Mouse (Mus musculus) kidney, postnatal 0 days (tissue): ENCODE measurements around the gene Anxa6. TPM values are rescaled to one million over a fixed set of nuclear protein-coding genes. Genes with fewer than 3 reads are reported as not detected.

Source experiments
- ATAC-seq: fragments of 200-750 bp; cut with Nextera tagmentation; replicated peaks from 2 replicates; pipeline ENCODE4 v1.8.0; 2017; ENCODE audit warnings: low read depth, moderate number of reproducible peaks, moderate TSS enrichment, moderate library complexity; ENCODE audit not compliant: low FRiP score
- DNase-seq: peaks from one replicate; pipeline ENCODE4 v3.0.0-alpha.2; 2016; ENCODE audit warnings: low spot score
- H3K27ac ChIP-seq: fragments of 300-500 bp; sonication (generic); 2 replicates; pipeline ENCODE4 v1.5.1; 2014; ENCODE audit warnings: mild to moderate bottlenecking
- H3K27me3 ChIP-seq: fragments of 300-500 bp; sonication (generic); 2 replicates; pipeline ENCODE4 v1.6.1; 2014; ENCODE audit warnings: low read length, mixed read lengths; ENCODE audit not compliant: insufficient read depth
- H3K36me3 ChIP-seq: fragments of 300-500 bp; sonication (generic); 2 replicates; pipeline ENCODE4 v1.6.1; 2014; ENCODE audit warnings: low read length, mixed read lengths; ENCODE audit not compliant: insufficient read depth
- H3K4me1 ChIP-seq: fragments of 300-500 bp; sonication (generic); replicated peaks from 2 replicates; pipeline ENCODE4 v1.6.1; 2014; ENCODE audit warnings: antibody characterized with exemption, low read length, mixed read lengths; ENCODE audit not compliant: insufficient read depth
- H3K4me2 ChIP-seq: fragments of 300-500 bp; sonication (generic); 2 replicates; pipeline ENCODE4 v1.6.1; 2014; ENCODE audit warnings: mild to moderate bottlenecking, low read length, moderate library complexity, mixed read lengths
- H3K4me3 ChIP-seq: fragments of 300-500 bp; sonication (generic); replicated peaks from 2 replicates; pipeline ENCODE4 v1.5.1; 2014; ENCODE audit warnings: low read depth, low read length
- H3K9ac ChIP-seq: fragments of 300-500 bp; sonication (generic); 2 replicates; pipeline ENCODE4 v1.6.1; 2014; ENCODE audit warnings: low read depth, low read length
- H3K9me3 ChIP-seq: fragments of 300-500 bp; sonication (generic); replicated peaks from 2 replicates; pipeline ENCODE4 v1.6.1; 2016; ENCODE audit warnings: low read length, inconsistent platforms, mixed read lengths
- CTCF ChIP-seq: IDR thresholded peaks from 2 replicates; pipeline ENCODE4 v1.5.1; 2016; ENCODE audit warnings: antibody characterized with exemption, low read depth, mild to moderate bottlenecking, moderate library complexity
- WGBS: fragments of 180-500 bp; shearing (Covaris S2); extraction: QIAGEN DNeasy Blood & Tissue Kit; methylation state at CpG from one replicate; pipeline ENCODE4 v1.1.7; 2014; 5-methylcytosine and 5-hydroxymethylcytosine counted together
- polyA plus RNA-seq: library from polyadenylated mRNA; unstranded; fragments of >200 nt; fragmentation: Nextera tagmentation; extraction: Ambion mirVana; gene quantifications from 2 replicates; pipeline ENCODE4 v1.2.1, GENCODE M21; 2015

Gene Anxa6
- polyA plus RNA-seq, 1 experiment from 2014 or later = 146 TPM

DNA sequence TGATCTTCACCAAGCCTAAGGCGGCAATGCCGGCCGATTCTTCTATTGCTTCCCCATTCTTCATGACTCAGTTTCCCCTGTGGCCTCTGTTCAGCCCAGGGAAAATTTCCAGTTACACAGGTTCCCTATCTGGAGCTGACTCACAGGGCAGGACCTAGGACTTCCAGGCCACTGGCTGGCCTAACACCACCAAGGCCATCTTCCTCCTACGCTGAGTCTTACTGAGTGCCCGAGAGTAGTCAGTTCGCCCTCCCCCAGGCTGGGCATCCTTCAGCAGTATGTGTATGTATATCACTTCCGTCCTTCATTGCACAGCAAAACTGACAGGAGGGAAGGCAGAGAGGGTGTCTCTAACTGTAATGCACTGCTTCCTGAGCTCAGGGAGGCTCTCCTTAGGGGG is 99.0 kb downstream of the Anxa6 start:
- ATAC-seq = no peak
- Histone ChIP-seq H3K27me3 (no peaks in the 10 kb centered on the region), H3K36me3 (peaks cover 35% of the 10 kb centered on the region), H3K9ac (no peak overlapping the region), H3K4me3 (no peak overlapping the region), H3K4me1 (no peaks in the 10 kb centered on the region), H3K4me2 (no peak overlapping the region), H3K9me3 (no peaks in the 10 kb centered on the region), H3K27ac (no peak overlapping the region)
- no peak for DNase-seq
- no peak for TF ChIP-seq CTCF
- 91% methylated on average over 7 of the region's 7 CpGs for WGBS

DNA sequence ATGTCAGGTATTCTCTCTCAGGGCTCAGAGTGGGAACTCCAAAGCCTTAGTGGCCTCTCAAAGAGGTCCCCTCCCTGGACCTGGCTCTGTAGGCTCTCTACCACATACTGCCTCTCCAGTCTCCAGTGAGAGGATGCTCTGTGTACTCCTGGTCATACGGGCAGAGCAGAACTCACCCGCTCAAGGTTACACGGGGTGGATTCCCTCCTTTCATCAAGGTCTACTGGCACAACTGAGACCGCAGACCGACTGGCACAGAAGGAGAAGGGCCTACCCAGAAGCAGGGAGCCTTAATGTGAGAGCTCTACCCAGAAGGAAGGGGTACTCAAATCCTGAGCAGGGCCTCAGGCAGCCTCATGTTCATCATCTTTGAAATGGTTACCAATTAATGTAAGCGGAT is 100.7 kb downstream of the Anxa6 start:
- H3K36me3 ChIP-seq = peaks cover 39% of the 10 kb centered on the region
- no peaks in the 10 kb centered on the region for H3K9me3 ChIP-seq
- TF ChIP-seq CTCF = no peak
- no peak overlapping the region for H3K4me2 ChIP-seq
- no peak for DNase-seq
- H3K4me1 ChIP-seq = no peaks in the 10 kb centered on the region
- ATAC-seq = no peak
- H3K4me3 ChIP-seq = no peak overlapping the region
- H3K27me3 ChIP-seq = no peaks in the 10 kb centered on the region
- no peak overlapping the region for H3K27ac ChIP-seq
- H3K9ac ChIP-seq = no peak overlapping the region
- WGBS = 93% methylated on average over 6 of the region's 6 CpGs

DNA sequence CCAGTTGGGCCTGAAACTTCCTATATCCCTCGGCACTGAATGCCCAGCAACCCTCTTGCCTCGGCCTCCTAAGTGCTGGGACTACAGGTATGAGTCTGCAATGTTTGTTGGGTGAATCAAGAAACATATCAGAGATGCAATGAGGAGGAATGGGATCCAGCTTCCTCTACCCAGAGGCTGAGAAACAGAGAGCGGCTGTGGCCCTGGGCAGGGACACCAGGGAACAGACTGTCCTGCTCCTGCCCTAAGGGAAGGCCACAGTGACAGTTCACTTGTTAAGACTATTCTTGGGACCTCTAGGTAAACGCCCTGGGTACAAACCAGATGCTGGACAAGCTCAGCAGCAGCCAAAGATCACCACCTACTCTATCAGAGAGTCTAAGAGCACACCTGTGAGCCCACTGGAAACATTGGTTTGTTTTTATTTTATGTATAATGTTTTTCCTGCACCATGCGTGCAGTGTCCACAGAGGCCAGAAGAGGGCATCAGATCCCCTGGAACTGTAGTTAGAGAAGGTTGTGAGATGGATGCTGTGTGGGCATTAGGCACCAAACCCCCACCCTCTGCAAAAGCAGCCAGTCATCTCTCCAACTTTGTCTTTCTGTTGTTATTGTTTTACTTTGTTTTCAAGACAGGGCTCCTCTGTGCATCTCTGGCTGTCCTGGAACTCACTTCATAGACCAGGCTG is 101.7 kb downstream of the Anxa6 start:
- TF ChIP-seq CTCF = peak; percentile 91
- Histone ChIP-seq H3K36me3 (peaks cover 40% of the 10 kb centered on the region), H3K27me3 (no peaks in the 10 kb centered on the region), H3K4me3 (no peak overlapping the region), H3K9me3 (no peaks in the 10 kb centered on the region), H3K9ac (no peak overlapping the region), H3K4me1 (no peaks in the 10 kb centered on the region), H3K4me2 (no peak overlapping the region), H3K27ac (no peak overlapping the region)
- ATAC-seq = no peak
- peak; percentile 58 for DNase-seq
- 74% methylated on average over 5 of the region's 5 CpGs for WGBS

DNA sequence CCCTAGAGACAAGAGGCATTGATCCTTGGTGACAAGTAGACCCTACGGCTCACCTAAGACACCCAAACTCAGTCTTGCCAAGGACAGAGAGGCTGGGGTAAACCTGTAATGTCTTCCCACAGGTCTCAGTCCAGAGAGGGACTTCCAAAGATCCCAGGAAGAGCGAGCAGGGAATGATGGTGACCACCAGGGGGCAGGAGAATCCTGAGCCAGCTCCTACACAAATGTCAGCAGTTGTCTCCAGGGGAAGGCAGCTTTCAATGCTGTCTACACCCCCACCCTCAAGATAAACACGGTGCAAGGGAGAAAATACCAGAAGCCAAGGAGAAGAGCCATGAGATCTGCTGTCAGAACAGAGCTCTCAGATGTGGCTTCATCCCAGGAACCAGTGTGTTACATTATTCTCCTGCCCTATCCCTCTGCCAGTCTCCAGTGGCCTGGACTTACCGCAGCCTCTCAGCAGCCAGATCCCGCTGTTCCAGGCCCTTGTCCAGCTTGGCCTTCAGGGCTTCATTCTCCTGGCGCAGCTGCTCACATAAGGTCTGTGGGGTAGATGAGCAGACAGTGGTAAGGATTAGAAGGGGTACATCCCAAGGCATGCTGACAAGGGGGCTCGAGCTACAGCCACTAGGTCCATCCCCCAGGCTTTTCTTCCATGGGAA is 102.8 kb downstream of the Anxa6 start:
- no peak overlapping the region for H3K4me2 ChIP-seq
- ATAC-seq (no peak), DNase-seq (peak; percentile 74)
- H3K4me3 ChIP-seq = no peak overlapping the region
- H3K27ac ChIP-seq = no peak overlapping the region
- peaks cover 44% of the 10 kb centered on the region for H3K36me3 ChIP-seq
- H3K9ac ChIP-seq = no peak overlapping the region
- no peaks in the 10 kb centered on the region for H3K4me1 ChIP-seq
- peak; percentile 88 for TF ChIP-seq CTCF
- H3K27me3 ChIP-seq = no peaks in the 10 kb centered on the region
- 70% methylated on average over 7 of the region's 7 CpGs for WGBS
- H3K9me3 ChIP-seq = no peaks in the 10 kb centered on the region

DNA sequence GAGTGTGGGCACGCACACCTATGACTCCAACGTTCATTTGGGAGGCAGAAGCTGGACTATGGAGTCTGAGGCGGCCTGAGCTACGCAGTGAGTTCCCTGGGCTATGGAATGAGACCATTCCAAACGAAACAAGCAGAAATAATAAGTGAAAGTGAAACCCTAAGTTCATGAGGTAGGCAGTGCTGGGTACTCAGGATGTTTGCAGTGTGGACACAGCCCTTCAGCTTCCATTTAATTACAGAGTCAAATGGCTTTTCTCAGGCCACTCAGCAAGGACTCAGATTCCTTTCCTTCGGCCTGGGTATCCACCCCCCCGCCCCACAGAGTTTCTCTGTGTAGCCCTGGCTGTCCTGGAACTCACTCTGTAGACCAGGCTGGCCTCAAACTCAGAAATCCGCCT is 103.5 kb downstream of the Anxa6 start:
- H3K36me3 ChIP-seq = peaks cover 47% of the 10 kb centered on the region

DNA sequence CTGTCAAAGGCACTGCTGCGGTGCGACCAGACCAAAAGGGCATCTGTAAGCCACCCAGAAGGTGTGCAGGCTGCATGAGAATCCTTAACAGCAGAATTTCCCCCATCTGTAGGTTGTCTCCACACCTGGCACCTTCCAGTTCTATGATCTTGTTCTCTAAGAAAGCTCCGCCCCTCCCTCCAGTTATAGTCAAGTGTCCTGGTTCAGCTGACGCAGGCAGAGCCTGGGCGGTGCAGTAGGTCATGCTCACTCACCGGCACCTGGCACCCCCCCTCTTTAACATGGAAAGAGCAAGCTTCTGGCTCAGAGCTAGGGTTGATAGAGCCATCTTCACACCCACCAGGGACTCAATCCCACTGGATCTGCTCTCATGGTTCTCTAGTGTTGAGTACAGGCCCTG is 104.0 kb downstream of the Anxa6 start:
- DNase-seq (no peak), ATAC-seq (no peak)
- Histone ChIP-seq H3K9me3 (no peaks in the 10 kb centered on the region), H3K4me3 (no peak overlapping the region), H3K27me3 (no peaks in the 10 kb centered on the region), H3K36me3 (peaks cover 47% of the 10 kb centered on the region), H3K9ac (no peak overlapping the region), H3K4me1 (no peaks in the 10 kb centered on the region), H3K4me2 (no peak overlapping the region), H3K27ac (no peak overlapping the region)
- TF ChIP-seq CTCF = no peak
- WGBS = 91% methylated on average over 6 of the region's 6 CpGs

More for the DNA sequence above, 103.5 kb downstream of the Anxa6 start:
- 89% methylated on average over 8 of the region's 8 CpGs for WGBS
- Histone ChIP-seq H3K27me3 (no peaks in the 10 kb centered on the region), H3K27ac (no peak overlapping the region), H3K4me1 (no peaks in the 10 kb centered on the region), H3K4me3 (no peak overlapping the region), H3K9ac (no peak overlapping the region), H3K9me3 (no peaks in the 10 kb centered on the region), H3K4me2 (no peak overlapping the region)
- TF ChIP-seq CTCF = no peak
- DNase-seq (no peak), ATAC-seq (no peak)

Other genes starting within 250 kb of the Anxa6 start
- gene Cdc42se2, start 245.8 kb downstream of the Anxa6 start, polyA plus RNA-seq = 64.3 and 72.7 TPM in 2 replicates
- 7.3 and 7.7 TPM in 2 replicates for gene Lyrm7, start 172.5 kb downstream of the Anxa6 start, polyA plus RNA-seq
- gene Hint1, start 167.1 kb downstream of the Anxa6 start, polyA plus RNA-seq = 1,015 and 1,085 TPM in 2 replicates
- gene Gpx3, start 131.0 kb downstream of the Anxa6 start, polyA plus RNA-seq = 1,362 and 1,474 TPM in 2 replicates
- 17.5 and 20.3 TPM in 2 replicates for gene Tnip1, start 70.5 kb downstream of the Anxa6 start, polyA plus RNA-seq
- 2.4 and 2.5 TPM in 2 replicates for gene Ccdc69, start 44.7 kb upstream of the Anxa6 start, polyA plus RNA-seq
- 57.6 and 59.8 TPM in 2 replicates for gene Gm2a, start 64.7 kb upstream of the Anxa6 start, polyA plus RNA-seq
- gene Slc36a3, start 118.3 kb upstream of the Anxa6 start, polyA plus RNA-seq = not detected in 2 replicates
- gene Slc36a2, start 151.6 kb upstream of the Anxa6 start, polyA plus RNA-seq = 0.27 and 0.43 TPM in 2 replicates
- 1.9 and 2.1 TPM in 2 replicates for gene Slc36a1, start 170.9 kb upstream of the Anxa6 start, polyA plus RNA-seq